Mouse (Mus musculus) embryo, embryonic 9.5 days (tissue): ENCODE measurements around the gene Jsrp1.

Experiments used
- DNase-seq: peaks from one replicate; pipeline ENCODE4 v3.0.0-alpha.2; 2017; ENCODE audit errors: extremely low spot score

The Jsrp1 gene

GRCm38 (mm10) chr10:80810084-80810483, 3.2 kb downstream of the Jsrp1 start:
- peak; percentile 41 for DNase-seq

GRCm38 (mm10) chr10:80808985-80809632, 4.2 kb downstream of the Jsrp1 start:
- DNase-seq = no peak

GRCm38 (mm10) chr10:80808099-80808984, 5.0 kb downstream of the Jsrp1 start:
- peak; percentile 57 for DNase-seq

- DNase-seq = peak; percentile 80
These were observed 6.2 kb downstream of the Jsrp1 start for GRCm38 (mm10) chr10:80807057-80807627.

- DNase-seq = no peak
These were observed 6.8 kb downstream of the Jsrp1 start for GRCm38 (mm10) chr10:80806341-80807056.

GRCm38 (mm10) chr10:80805925-80806324, 7.4 kb downstream of the Jsrp1 start:
- DNase-seq = peak; percentile 86

GRCm38 (mm10) chr10:80805322-80805721, 8.0 kb downstream of the Jsrp1 start:
- no peak for DNase-seq

GRCm38 (mm10) chr10:80804916-80805315, 8.4 kb downstream of the Jsrp1 start, which contains the start of gene Amh:
Amh (plus strand) TSS chr10:80805243.
- no peak for DNase-seq

- no peak for DNase-seq
These were observed 9.0 kb downstream of the Jsrp1 start for GRCm38 (mm10) chr10:80804340-80804739.

- no peak for DNase-seq
These were observed 10.3 kb downstream of the Jsrp1 start for GRCm38 (mm10) chr10:80802996-80803395.

- DNase-seq = no peak
These were observed 10.9 kb downstream of the Jsrp1 start for GRCm38 (mm10) chr10:80802204-80802912.

GRCm38 (mm10) chr10:80799070-80799566, 14.2 kb downstream of the Jsrp1 start:
- DNase-seq = no peak

- peak; percentile 92 for DNase-seq
These were observed 14.9 kb downstream of the Jsrp1 start, which contains the start of the genes Sf3a2 and Plekhj1 for GRCm38 (mm10) chr10:80798150-80799006. Sf3a2 (plus strand) TSS chr10:80798198. Plekhj1 (minus strand) TSS chr10:80798626.

GRCm38 (mm10) chr10:80797186-80798149, 15.8 kb downstream of the Jsrp1 start:
- peak; percentile 42 for DNase-seq

- no peak for DNase-seq
These were observed 16.9 kb downstream of the Jsrp1 start for GRCm38 (mm10) chr10:80796307-80796848.

- DNase-seq = no peak
These were observed 18.5 kb downstream of the Jsrp1 start for GRCm38 (mm10) chr10:80794750-80795149.

GRCm38 (mm10) chr10:80793803-80794202, 19.5 kb downstream of the Jsrp1 start:
- DNase-seq = no peak

GRCm38 (mm10) chr10:80793033-80793784, 20.1 kb downstream of the Jsrp1 start:
- DNase-seq = no peak
